Mouse (Mus musculus) inflammation-experienced regulatory T-cells, adult 6 months (primary cell): ENCODE measurements around the gene Ggt1. TPM values are rescaled to one million over a fixed set of nuclear protein-coding genes. Genes with fewer than 3 reads are reported as not detected.

Experiments used
- ATAC-seq: one replicate; pipeline ENCODE4 v1.8.0; 2017
- polyA plus RNA-seq, 3 experiments: library from polyadenylated mRNA; unstranded; fragments of 100-300 nt; shearing (Covaris generic); gene quantifications; one replicate each; pipeline ENCODE4 v1.2.1; 2017

Gene Ggt1
- polyA plus RNA-seq, 3 experiments from 2014 or later, result 0.26 to 15.4 (median 2.2) TPM

DNA sequence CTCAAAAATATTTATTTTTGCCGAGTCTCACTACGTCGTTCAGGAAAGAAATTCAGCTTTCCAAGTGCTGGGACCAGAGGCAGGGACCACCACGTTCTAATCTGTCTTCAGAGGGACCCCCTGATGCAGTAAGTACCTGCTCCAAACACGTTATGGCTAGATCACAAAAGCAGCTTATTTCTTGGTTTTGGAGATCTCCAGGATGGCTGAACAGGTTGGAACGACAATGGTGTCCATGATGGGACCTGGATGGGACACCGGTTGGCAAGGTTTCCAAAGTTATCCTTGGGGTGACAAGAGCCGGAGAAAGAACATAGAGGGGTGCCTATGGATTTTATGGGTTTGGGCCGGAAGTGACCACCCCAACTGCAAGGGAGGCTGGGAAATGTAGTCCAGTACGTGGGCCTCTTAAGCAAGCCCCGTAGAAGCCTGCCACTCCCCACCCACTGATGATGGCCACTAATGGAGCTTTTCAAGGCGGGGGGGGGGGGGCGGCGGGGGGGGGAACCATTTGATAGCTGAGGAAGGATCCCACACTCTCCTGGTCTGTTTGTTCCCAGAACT is 72.3 kb downstream of the Ggt1 start:
- no peak for ATAC-seq

DNA sequence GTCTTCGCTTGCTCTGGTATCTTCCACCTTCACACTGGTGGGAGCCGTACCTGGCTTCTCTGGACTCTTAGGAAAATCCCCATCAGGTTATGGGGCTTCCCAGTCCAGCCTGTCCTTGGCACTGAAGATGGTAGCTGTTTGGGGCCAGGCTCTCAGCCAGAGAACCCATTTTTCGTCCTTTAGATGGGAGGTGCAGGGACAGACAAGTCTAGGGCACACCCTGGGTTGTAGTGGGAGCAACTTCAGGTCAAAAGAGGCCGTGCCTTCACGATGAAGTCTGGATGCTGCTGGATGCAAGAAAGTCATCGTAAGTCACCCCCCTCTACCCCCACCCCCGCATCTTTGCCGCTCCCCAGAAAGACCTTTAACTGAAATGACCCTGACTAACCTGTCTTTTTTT is 73.2 kb downstream of the Ggt1 start:
- ATAC-seq, result no peak

DNA sequence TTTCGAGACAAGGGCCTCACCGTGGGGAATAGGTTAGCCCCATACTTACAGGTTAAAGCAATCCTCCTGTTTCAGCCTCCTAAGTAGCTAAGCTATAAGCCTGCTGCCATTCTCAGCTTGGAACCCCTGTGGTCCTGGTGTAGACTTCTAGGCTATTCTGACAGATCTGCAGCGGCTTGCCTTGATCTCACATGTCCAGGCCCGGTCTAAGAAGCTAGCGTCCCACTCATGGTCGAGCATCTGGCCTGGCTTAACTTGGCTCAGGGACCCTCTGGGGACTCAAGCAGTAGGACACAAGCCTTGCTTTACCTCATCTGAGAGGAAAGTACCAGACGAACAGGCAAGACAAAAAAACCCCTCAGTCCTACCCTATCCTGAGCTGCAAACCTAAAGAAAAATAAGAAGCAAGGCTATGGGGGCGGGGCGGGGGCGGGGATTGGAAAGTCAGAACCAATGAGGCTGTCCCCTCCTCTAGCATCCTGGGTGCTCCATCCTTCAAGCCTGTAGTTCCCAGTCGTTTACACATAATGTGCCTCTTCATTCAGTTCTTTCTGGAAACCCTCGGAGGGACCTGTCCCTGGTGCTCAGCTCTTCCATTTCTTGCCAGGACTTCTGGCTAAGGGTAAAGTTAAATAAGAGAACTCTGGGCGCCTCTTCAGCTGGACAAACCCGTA is 73.8 kb downstream of the Ggt1 start:
- ATAC-seq, result no peak

DNA sequence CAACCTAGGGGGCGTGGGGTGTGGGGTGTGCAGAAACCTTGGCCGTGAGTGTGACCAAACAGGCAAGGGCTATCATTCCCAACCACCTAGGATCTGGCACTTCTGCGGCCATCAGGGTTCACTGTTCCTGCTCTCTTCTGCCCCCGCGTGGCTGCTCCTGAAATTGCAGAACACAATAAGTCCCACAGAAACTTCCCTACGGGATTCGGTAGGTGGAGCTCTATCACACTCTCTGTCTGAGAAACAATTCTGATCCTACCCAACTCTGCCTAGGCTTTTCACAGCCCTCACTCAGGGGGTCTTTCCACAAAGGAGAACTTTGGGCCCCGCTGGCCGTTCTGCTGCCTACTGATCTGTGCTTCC is 74.3 kb downstream of the Ggt1 start:
- peak; percentile 81 for ATAC-seq

Other genes with a start within 250 kb of the Ggt1 start
- 10 to 100 TPM; 16.5 to 35.9 (median 32.7) TPM for gene Adora2a, start 244.7 kb upstream of the Ggt1 start, polyA plus RNA-seq
- under 1 TPM; 0.21 to 0.59 (median 0.29) TPM for gene Upb1, start 160.5 kb upstream of the Ggt1 start, polyA plus RNA-seq
- 100 to 1,000 TPM; 134 to 236 (median 208) TPM for gene Snrpd3, start 44.1 kb upstream of the Ggt1 start, polyA plus RNA-seq
- 10 to 100 TPM; 14.3 to 18.4 (median 17.1) TPM for gene Gucd1, start 43.6 kb upstream of the Ggt1 start, polyA plus RNA-seq
- 1 to 10 TPM in 1 of 3 experiments, under 1 TPM in 2; 0.16 to 1.7 (median 0.47) TPM for gene Lrrc75b, start 1.3 kb upstream of the Ggt1 start, polyA plus RNA-seq
- gene Ggt5, start 27.7 kb downstream of the Ggt1 start, polyA plus RNA-seq, result under 1 TPM; 0.29 to 0.45 (median 0.42) TPM
- gene Susd2, start 82.4 kb downstream of the Ggt1 start, polyA plus RNA-seq, result 10 to 100 TPM; 12.4 to 23.2 (median 19.2) TPM
- 10 to 100 TPM; 24.8 to 27.1 (median 26.2) TPM for gene Cabin1, start 202.7 kb downstream of the Ggt1 start, polyA plus RNA-seq
- 10 to 100 TPM; 63.4 to 95.0 (median 86.4) TPM for gene Ddt, start 211.8 kb downstream of the Ggt1 start, polyA plus RNA-seq
- gene Gm20441, start 219.3 kb downstream of the Ggt1 start, polyA plus RNA-seq, result not detected
- 10 to 100 TPM in 1 of 3 experiments, 1 to 10 TPM in 2; 9.0 to 12.7 (median 9.3) TPM for gene Gstt3, start 219.8 kb downstream of the Ggt1 start, polyA plus RNA-seq
- 1 to 10 TPM; 1.7 to 3.6 (median 2.2) TPM for gene Gstt1, start 237.0 kb downstream of the Ggt1 start, polyA plus RNA-seq